In genomic region chr2:127324456-127324855, GRCm38 (mm10) we compare ENCODE assay signal across 27 mouse cellular contexts. TPM values are rescaled to one million over a fixed set of nuclear protein-coding genes. Genes with fewer than 3 reads are reported as not detected.
DNase-seq lines count a peak whose midpoint lies in the region; ATAC-seq lines count a peak whose summit lies in the region.
"Had no signal": no experiment of that assay in that cellular context is flagged by ENCODE, and none has a peak within 500 bp of the region (broad histone marks: within the 10 kb centered on the region; RNA-seq: fewer than 3 reads in every experiment).

No protein-coding gene starts in this region.

- no peaks in the 10 kb centered on the region for H3K36me3 ChIP-seq in megakaryocyte, embryonic 14.5 days (replicated peaks; ENCODE audit: low read length)
- H3K36me3 ChIP-seq: embryonic facial prominence, embryonic 12.5 days; forebrain, embryonic 15.5 days; heart, embryonic 12.5 days; hindbrain, embryonic 10.5 days had no signal

- peaks cover 65% of the 10 kb centered on the region for H3K4me1 ChIP-seq in megakaryocyte, embryonic 14.5 days
- H3K4me1 ChIP-seq: forebrain, embryonic 15.5 days had no signal

- H3K27me3 ChIP-seq in megakaryocyte, embryonic 14.5 days (replicated peaks): peaks cover 35% of the 10 kb centered on the region
- H3K27me3 ChIP-seq: embryonic facial prominence, embryonic 12.5 days; forebrain, embryonic 15.5 days; heart, embryonic 12.5 days had no signal

- peak; percentile 72 for DNase-seq in CD4-positive helper T cell, adult 2 months (ENCODE audit: low read depth, low spot score)
- DNase-seq in induced T-regulatory cell, adult 2 months (ENCODE audit: low read depth): peak; percentile 73
- DNase-seq in adrenal gland, adult (ENCODE audit: inconsistent age in 2 of 2, low spot score in 1 of 2): no peak
- DNase-seq in kidney, postnatal 25 days: no peak
- no peak for DNase-seq in left cerebral cortex, adult 9 months (ENCODE audit: low spot score in 2 of 2)
- DNase-seq: adrenal gland, postnatal 10 days; cerebellum, adult 11-12 months; cerebellum, adult 9-10 months; cerebellum, postnatal 25 days; gastrocnemius, postnatal 36 days; heart, adult 18-20 months had no signal

- peak overlapping the region; percentile 35 for H3K4me3 ChIP-seq in megakaryocyte, embryonic 14.5 days (replicated peaks)
- H3K4me3 ChIP-seq: embryonic facial prominence, embryonic 12.5 days; forebrain, embryonic 15.5 days; heart, embryonic 12.5 days; hindbrain, embryonic 10.5 days had no signal

- no peak for ATAC-seq in megakaryocyte, adult 5-6 weeks (ENCODE audit: poor library complexity, severe bottlenecking)
- ATAC-seq in CD4-positive, CD25-positive, alpha-beta regulatory T cell, adult 4 months: peak; percentile 51
- ATAC-seq: forebrain, embryonic 15.5 days; intestine, postnatal 0 days had no signal

- no peaks in the 10 kb centered on the region for H3K9me3 ChIP-seq in megakaryocyte, embryonic 14.5 days
- H3K9me3 ChIP-seq: embryonic facial prominence, embryonic 12.5 days; forebrain, embryonic 15.5 days; heart, embryonic 12.5 days; hindbrain, embryonic 10.5 days had no signal

RNA-seq across cellular contexts. Expression of gene Dusp2, which starts 11.5 kb away (rescaled TPM):
- polyA plus RNA-seq in megakaryocyte, embryonic 14.5 days (2012; ENCODE audit: insufficient read depth, low replicate concordance): 3.9 and 14.6 TPM in 2 replicates
- 8.6 and 10.9 TPM in 2 replicates for total RNA-seq in megakaryocyte, adult 5-6 weeks (2015)
- total RNA-seq in megakaryocyte, adult 5-6 weeks (2017): 10.1 and 10.9 TPM in 2 replicates
- 10 to 100 TPM; 20.1 to 45.4 TPM for polyA plus RNA-seq in CD4-positive, CD25-positive, alpha-beta regulatory T cell, adult 4 months (2017; shearing (Covaris generic))

RNA-seq across cellular contexts. Expression of gene Astl, which starts 14.0 kb away (rescaled TPM):
- polyA plus RNA-seq in megakaryocyte, embryonic 14.5 days (2012; ENCODE audit: insufficient read depth, low replicate concordance): not detected in 2 replicates
- 0.18 TPM in 1 of 2 replicates, not detected in the other for total RNA-seq in megakaryocyte, adult 5-6 weeks (2015)
- total RNA-seq in megakaryocyte, adult 5-6 weeks (2017): 0.07 TPM in 1 of 2 replicates, not detected in the other
- under 1 TPM; 0.22 to 0.42 TPM for polyA plus RNA-seq in CD4-positive, CD25-positive, alpha-beta regulatory T cell, adult 4 months (2017; shearing (Covaris generic))
- total RNA-seq: adrenal gland, postnatal 4 days; gastrocnemius, adult 18-20 months; gastrocnemius, postnatal 36 days; heart, adult 18-20 months; heart, postnatal 25 days; MEL had no signal
- polyA plus RNA-seq: cortical plate, adult 2 months; embryonic facial prominence, embryonic 12.5 days; forebrain, embryonic 11.5 days; forebrain, embryonic 15.5 days; heart, embryonic 12.5 days; heart, embryonic 16.5 days; hindbrain, embryonic 10.5 days; hindbrain, embryonic 14.5 days; intestine, postnatal 0 days had no signal

RNA-seq across cellular contexts. Expression of gene Adra2b, which starts 38.6 kb away (rescaled TPM):
- polyA plus RNA-seq in megakaryocyte, embryonic 14.5 days (2012; ENCODE audit: insufficient read depth, low replicate concordance): not detected in 2 replicates
- total RNA-seq in megakaryocyte, adult 5-6 weeks (2015): not detected in 2 replicates
- total RNA-seq in megakaryocyte, adult 5-6 weeks (2017): not detected in 2 replicates
- not detected for polyA plus RNA-seq in CD4-positive, CD25-positive, alpha-beta regulatory T cell, adult 4 months (2017; shearing (Covaris generic))
- total RNA-seq: MEL had no signal

RNA-seq across cellular contexts. Expression of gene Stard7, which starts 54.4 kb away (rescaled TPM):
- 8.9 and 9.8 TPM in 2 replicates for polyA plus RNA-seq in megakaryocyte, embryonic 14.5 days (2012; ENCODE audit: insufficient read depth, low replicate concordance)
- total RNA-seq in megakaryocyte, adult 5-6 weeks (2015): 38.5 and 42.0 TPM in 2 replicates
- 65.1 and 87.4 TPM in 2 replicates for total RNA-seq in megakaryocyte, adult 5-6 weeks (2017)
- polyA plus RNA-seq in CD4-positive, CD25-positive, alpha-beta regulatory T cell, adult 4 months (2017; shearing (Covaris generic)): 10 to 100 TPM; 28.4 to 32.1 TPM

Comparison
In these comparisons a context has a peak if more than half of its experiments do, and no peak if none do; other contexts are left out.
1. DNase-seq: peak in CD4-positive helper T cell, adult 2 months (single experiment) and induced T-regulatory cell, adult 2 months (single experiment); none in adrenal gland, adult (0 of 2), kidney, postnatal 25 days (0 of 2) and left cerebral cortex, adult 9 months (0 of 2).